Mouse (Mus musculus) gastrocnemius, postnatal 25 days (tissue): ENCODE results near the gene Fkbp1a. TPM values are rescaled to one million over a fixed set of nuclear protein-coding genes. Genes with fewer than 3 reads are reported as not detected.

Experiments used
- DNase-seq: peaks from one replicate; pipeline ENCODE4 v3.0.0; 2022
- total RNA-seq, 2 experiments: library from RNA; stranded (reverse); gene quantifications; 1 replicate in 1 of 2; 2 replicates in 1 of 2; pipeline ENCODE4 v1.2.3; 2021

Gene Fkbp1a
- total RNA-seq, 2 experiments from 2014 or later: 164 to 182 TPM

DNA sequence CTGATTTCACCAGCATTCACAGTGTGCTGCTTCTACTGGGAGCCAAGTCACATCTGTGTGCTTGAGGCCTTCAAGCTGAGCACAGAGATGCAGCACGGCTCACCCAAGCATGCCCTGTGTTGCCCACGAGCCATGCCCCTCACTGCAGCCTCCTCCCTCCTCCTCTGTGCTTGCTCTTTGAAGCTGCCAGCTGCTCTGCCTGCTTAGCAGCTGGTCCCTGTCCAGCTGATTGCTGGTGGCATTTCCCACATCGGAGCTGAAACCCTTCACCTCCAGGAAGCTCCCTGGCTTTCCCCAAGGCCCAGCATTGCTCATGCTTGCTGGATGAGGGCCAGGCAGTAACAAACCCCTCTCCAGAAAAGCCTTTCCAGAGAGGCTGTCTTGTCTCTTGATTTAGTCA lies 67.7 kb downstream of the Fkbp1a start:
- DNase-seq: no peak

Other genes with a start within 250 kb of the Fkbp1a start
- gene 4921509C19Rik, start 66.3 kb upstream of the Fkbp1a start, total RNA-seq: not detected
- 10 to 100 TPM; 63.1 to 74.3 TPM for gene Nsfl1c, start 48.3 kb upstream of the Fkbp1a start, total RNA-seq
- gene Sdcbp2, start 30.1 kb downstream of the Fkbp1a start, total RNA-seq: under 1 TPM; 0.56 to 0.77 TPM
- gene Snph, start 90.1 kb downstream of the Fkbp1a start, total RNA-seq: 10 to 100 TPM; 19.2 to 26.2 TPM
- gene Rad21l, start 126.0 kb downstream of the Fkbp1a start, total RNA-seq: not detected
- 1 to 10 TPM in 1 of 2 experiments, under 1 TPM in 1; 0.62 to 1.3 TPM for gene Tmem74b, start 159.5 kb downstream of the Fkbp1a start, total RNA-seq
- 10 to 100 TPM; 15.3 to 17.9 TPM for gene Psmf1, start 201.7 kb downstream of the Fkbp1a start, total RNA-seq